Mouse (Mus musculus) left cerebral cortex, adult 6 months (tissue): Measurements from ENCODE around the gene Stxbp2. TPM values are rescaled to one million over a fixed set of nuclear protein-coding genes. Genes with fewer than 3 reads are reported as not detected.

ENCODE experiments used
- long read RNA-seq, 2 experiments: library from polyadenylated mRNA; unstranded; transcript quantifications; one replicate each; pipeline ENCODE4 v2.0.0; 2019 to 2020
- polyA plus RNA-seq: library from polyadenylated mRNA; unstranded; fragments of <200 nt; fragmentation: Nextera tagmentation; gene quantifications from 2 replicates; pipeline ENCODE4 v1.2.3, GENCODE M21; 2021

Gene Stxbp2
- 10.6 and 12.6 TPM in 2 replicates for polyA plus RNA-seq
- long read RNA-seq, experiment 1, partial matches to known transcripts: 7 of 89 reads
- long read RNA-seq, experiment 1, other reads (novel, unspliced or antisense): 76 of 89 reads
- long read RNA-seq, experiment 2, partial matches to known transcripts: 2 of 11 reads
- long read RNA-seq, experiment 2, other reads (novel, unspliced or antisense): 5 of 11 reads

GRCm38 (mm10) chr8:3630647-3631477 lies at the start of gene Stxbp2:
Stxbp2 (plus strand) TSS chr8:3630955.

GRCm38 (mm10) chr8:3586993-3587390 lies 43.8 kb upstream of the Stxbp2 start, which contains the start of gene Camsap3:
Camsap3 (plus strand) TSS chr8:3587293.

GRCm38 (mm10) chr8:3621199-3621970 lies 9.4 kb upstream of the Stxbp2 start, which contains the start of the genes Xab2 and Pet100:
Xab2 (minus strand) TSS chr8:3621316.
Pet100 (plus strand) TSS chr8:3621548.

GRCm38 (mm10) chr8:3625445-3625844 lies 5.3 kb upstream of the Stxbp2 start, which contains the start of gene Pcp2:
Pcp2 (minus strand) TSS chr8:3625545.

GRCm38 (mm10) chr8:3655526-3655925 lies 24.8 kb downstream of the Stxbp2 start, which contains the start of gene Retn:
Retn (plus strand) TSS chr8:3655770.

GRCm38 (mm10) chr8:3665507-3665906 lies 34.8 kb downstream of the Stxbp2 start, which contains the start of gene Mcemp1:
Mcemp1 (plus strand) TSS chr8:3665754.

GRCm38 (mm10) chr8:3671980-3672491 lies 41.3 kb downstream of the Stxbp2 start, which contains the start of gene Fcor:
Fcor (minus strand) TSS chr8:3672362.

GRCm38 (mm10) chr8:3676131-3676992 lies 45.6 kb downstream of the Stxbp2 start, which contains the start of gene Trappc5:
Trappc5 (plus strand) TSS chr8:3676299.

Other genes with a start within 250 kb of the Stxbp2 start
- gene Arhgef18, start 237.9 kb upstream of the Stxbp2 start, polyA plus RNA-seq: 4.1 and 6.3 TPM in 2 replicates
- gene Pex11g, start 163.3 kb upstream of the Stxbp2 start, polyA plus RNA-seq: 1.1 and 1.6 TPM in 2 replicates
- 0.06 TPM in 1 of 2 replicates, not detected in the other for gene Tex45, start 160.1 kb upstream of the Stxbp2 start, polyA plus RNA-seq
- gene Zfp358, start 137.8 kb upstream of the Stxbp2 start, polyA plus RNA-seq: 8.2 and 24.2 TPM in 2 replicates
- 37.8 and 71.3 TPM in 2 replicates for gene Mcoln1, start 130.5 kb upstream of the Stxbp2 start, polyA plus RNA-seq
- 10.3 and 13.0 TPM in 2 replicates for gene Pnpla6, start 115.6 kb upstream of the Stxbp2 start, polyA plus RNA-seq
- gene C330021F23Rik, start 63.0 kb upstream of the Stxbp2 start, polyA plus RNA-seq: 0.14 and 0.26 TPM in 2 replicates
- 5.9 and 11.8 TPM in 2 replicates for gene Camsap3, start 43.7 kb upstream of the Stxbp2 start, polyA plus RNA-seq
- 21.7 and 27.5 TPM in 2 replicates for gene Xab2, start 9.6 kb upstream of the Stxbp2 start, polyA plus RNA-seq
- 129 and 140 TPM in 2 replicates for gene Pet100, start 9.4 kb upstream of the Stxbp2 start, polyA plus RNA-seq
- 0.61 TPM in 1 of 2 replicates, not detected in the other for gene Pcp2, start 5.4 kb upstream of the Stxbp2 start, polyA plus RNA-seq
- 1.0 and 1.8 TPM in 2 replicates for gene Retn, start 24.8 kb downstream of the Stxbp2 start, polyA plus RNA-seq
- gene Mcemp1, start 34.8 kb downstream of the Stxbp2 start, polyA plus RNA-seq: 0.24 TPM in 1 of 2 replicates, not detected in the other
- 50.2 and 52.3 TPM in 2 replicates for gene Fcor, start 41.4 kb downstream of the Stxbp2 start, polyA plus RNA-seq
- gene Trappc5, start 45.3 kb downstream of the Stxbp2 start, polyA plus RNA-seq: 22.8 and 24.6 TPM in 2 replicates
- gene Fcer2a, start 63.2 kb downstream of the Stxbp2 start, polyA plus RNA-seq: 0.05 TPM in 1 of 2 replicates, not detected in the other
- gene Clec4g, start 89.7 kb downstream of the Stxbp2 start, polyA plus RNA-seq: 0.33 TPM in 1 of 2 replicates, not detected in the other
- gene Cd209a, start 118.0 kb downstream of the Stxbp2 start, polyA plus RNA-seq: 3.2 and 3.4 TPM in 2 replicates
- 0.11 TPM in 1 of 2 replicates, not detected in the other for gene Cd209e, start 223.4 kb downstream of the Stxbp2 start, polyA plus RNA-seq
- 0.31 TPM in 1 of 2 replicates, not detected in the other for gene Cd209d, start 247.6 kb downstream of the Stxbp2 start, polyA plus RNA-seq